In the genomic region with DNA sequence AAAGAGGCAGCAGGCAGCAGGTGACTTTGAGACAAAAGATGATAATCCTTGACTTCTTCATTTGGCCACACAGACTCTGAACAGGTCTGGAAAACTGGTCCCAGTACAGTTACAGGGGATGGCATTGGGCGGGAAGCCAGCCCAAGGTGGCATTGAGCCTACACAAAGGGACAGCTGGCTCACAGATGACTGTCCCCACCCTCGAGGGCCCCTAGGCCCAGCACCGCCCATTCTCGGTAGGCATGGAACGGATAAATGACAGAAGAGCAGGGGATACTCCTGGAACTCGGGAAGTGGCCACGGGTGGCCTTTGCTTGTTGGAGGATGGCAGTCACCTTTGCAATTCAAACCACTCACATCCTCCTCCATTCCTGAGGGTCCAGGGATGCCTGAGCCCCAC, we compare ENCODE assay signal across 9 mouse cellular contexts. TPM values are rescaled to one million over a fixed set of nuclear protein-coding genes. Genes with fewer than 3 reads are reported as not detected.
DNase-seq lines count a peak whose midpoint lies in the region; ATAC-seq and TF ChIP-seq lines count a peak whose summit lies in the region.
"Had no signal": no experiment of that assay in that cellular context is flagged by ENCODE, and none has a peak within 500 bp of the region (broad histone marks: within the 10 kb centered on the region; RNA-seq: fewer than 3 reads in every experiment).

No protein-coding gene starts in this region.

- peaks cover 53% of the 10 kb centered on the region for H3K36me3 ChIP-seq in heart, embryonic 13.5 days
- H3K36me3 ChIP-seq in hindbrain, embryonic 12.5 days: peaks cover 47% of the 10 kb centered on the region
- peaks cover 32% of the 10 kb centered on the region for H3K36me3 ChIP-seq in midbrain, embryonic 16.5 days (ENCODE audit: control insufficient read depth, insufficient read depth, low read length)

- WGBS in heart, embryonic 13.5 days: 27% methylated on average over 7 of the region's 7 CpGs
- 5% methylated on average over 7 of the region's 7 CpGs for WGBS in hindbrain, embryonic 12.5 days
- 3% methylated on average over 7 of the region's 7 CpGs for WGBS in midbrain, embryonic 16.5 days

- no peak for ATAC-seq in heart, embryonic 13.5 days (ENCODE audit: extremely low read depth, insufficient number of reproducible peaks, low FRiP score, low TSS enrichment)
- ATAC-seq in hindbrain, embryonic 12.5 days (ENCODE audit: low FRiP score): peak; percentile 24
- peak; percentile 4; the same call in 1 of the 2 replicates for ATAC-seq in midbrain, embryonic 16.5 days

- H3K4me1 ChIP-seq in heart, embryonic 13.5 days: peaks cover 48% of the 10 kb centered on the region
- peaks cover 50% of the 10 kb centered on the region for H3K4me1 ChIP-seq in hindbrain, embryonic 12.5 days
- peaks cover 35% of the 10 kb centered on the region for H3K4me1 ChIP-seq in midbrain, embryonic 16.5 days (ENCODE audit: control insufficient read depth, insufficient read depth, low read length)

- H3K4me3 ChIP-seq in heart, embryonic 13.5 days: peak overlapping the region; percentile 91
- H3K4me3 ChIP-seq in hindbrain, embryonic 12.5 days: peak overlapping the region; percentile 99
- H3K4me3 ChIP-seq in midbrain, embryonic 16.5 days (ENCODE audit: low read depth, low read length): peak overlapping the region; percentile 97

- TF ChIP-seq POLR2A in brain, embryonic 14.5 days (IDR thresholded peaks at IDR 0.05; ENCODE audit: borderline replicate concordance, extremely low read depth, insufficient read depth, insufficient read length, poor library complexity, severe bottlenecking): no peak

- H3K9ac ChIP-seq in heart, embryonic 13.5 days: peak overlapping the region; percentile 99
- peak overlapping the region; percentile 100 for H3K9ac ChIP-seq in hindbrain, embryonic 12.5 days
- H3K9ac ChIP-seq in midbrain, embryonic 16.5 days (ENCODE audit: low read depth, low read length): peak overlapping the region; percentile 100

- H3K4me2 ChIP-seq in heart, embryonic 13.5 days: peak overlapping the region; percentile 86
- H3K4me2 ChIP-seq in hindbrain, embryonic 12.5 days (replicated peaks): peak overlapping the region; percentile 91
- H3K4me2 ChIP-seq in midbrain, embryonic 16.5 days (ENCODE audit: low read length): peak overlapping the region; percentile 95

- no peaks in the 10 kb centered on the region for H3K27me3 ChIP-seq in heart, embryonic 13.5 days (replicated peaks)
- no peaks in the 10 kb centered on the region for H3K27me3 ChIP-seq in hindbrain, embryonic 12.5 days
- H3K27me3 ChIP-seq in midbrain, embryonic 16.5 days (ENCODE audit: control insufficient read depth, insufficient read depth, low read depth, low read length): no peaks in the 10 kb centered on the region

- no peak for TF ChIP-seq CTCF in brain, embryonic 14.5 days (IDR thresholded peaks at IDR 0.05; ENCODE audit: borderline replicate concordance, extremely low read depth, insufficient read depth, insufficient read length)

- DNase-seq in heart, adult 9 months (ENCODE audit: low spot score in 2 of 2): no peak
- DNase-seq in brain, embryonic 14.5 days (ENCODE audit: low read depth): peak; percentile 64
- DNase-seq in urinary bladder, postnatal 4 days (ENCODE audit: low spot score in 2 of 2): no peak
- DNase-seq in thymus, postnatal 10 days (ENCODE audit: low spot score in 2 of 2): no peak
- DNase-seq in gastrocnemius, postnatal 14 days: no peak

- H3K27ac ChIP-seq in heart, embryonic 13.5 days (replicated peaks): peak overlapping the region; percentile 88
- peak overlapping the region; percentile 98 for H3K27ac ChIP-seq in hindbrain, embryonic 12.5 days
- H3K27ac ChIP-seq in midbrain, embryonic 16.5 days (ENCODE audit: low read length): peak overlapping the region; percentile 98

- intact Hi-C loops in gastrocnemius, postnatal 14 days (cut with DNase I; ENCODE audit: low total_unique reads): no loop called here

- no peaks in the 10 kb centered on the region for H3K9me3 ChIP-seq in heart, embryonic 13.5 days
- no peaks in the 10 kb centered on the region for H3K9me3 ChIP-seq in hindbrain, embryonic 12.5 days (replicated peaks)
- no peaks in the 10 kb centered on the region for H3K9me3 ChIP-seq in midbrain, embryonic 16.5 days (replicated peaks; ENCODE audit: control insufficient read depth, low read length, poor library complexity, severe bottlenecking)

RNA-seq across cellular contexts. Expression of gene Mex3d, which starts 2.1 kb away (rescaled TPM):
- 3.8 and 4.5 TPM in 2 replicates for polyA plus RNA-seq in heart, embryonic 13.5 days (2015; fragmentation: Nextera tagmentation; extraction: Ambion mirVana)
- polyA plus RNA-seq in brain, embryonic 14.5 days (2012; rRNA removed): 112 and 115 TPM in 2 replicates
- 21.4 and 24.8 TPM in 2 replicates for polyA plus RNA-seq in hindbrain, embryonic 12.5 days (2016; fragmentation: Nextera tagmentation; extraction: Ambion mirVana)
- polyA plus RNA-seq in midbrain, embryonic 16.5 days (2015; fragmentation: Nextera tagmentation; extraction: Ambion mirVana): 13.6 and 15.0 TPM in 2 replicates
- total RNA-seq in gastrocnemius, postnatal 14 days (2021): 1 to 10 TPM; 5.2 to 6.0 TPM

RNA-seq across cellular contexts. Expression of gene Mbd3, which starts 14.0 kb away (rescaled TPM):
- 170 and 182 TPM in 2 replicates for polyA plus RNA-seq in heart, embryonic 13.5 days (2015; fragmentation: Nextera tagmentation; extraction: Ambion mirVana)
- 265 and 292 TPM in 2 replicates for polyA plus RNA-seq in brain, embryonic 14.5 days (2012; rRNA removed)
- polyA plus RNA-seq in hindbrain, embryonic 12.5 days (2016; fragmentation: Nextera tagmentation; extraction: Ambion mirVana): 275 and 296 TPM in 2 replicates
- 174 and 188 TPM in 2 replicates for polyA plus RNA-seq in midbrain, embryonic 16.5 days (2015; fragmentation: Nextera tagmentation; extraction: Ambion mirVana)
- 100 to 1,000 TPM in 1 of 2 experiments, 10 to 100 TPM in 1; 81.0 to 102 TPM for total RNA-seq in gastrocnemius, postnatal 14 days (2021)

RNA-seq across cellular contexts. Expression of gene Uqcr11, which starts 21.3 kb away (rescaled TPM):
- polyA plus RNA-seq in heart, embryonic 13.5 days (2015; fragmentation: Nextera tagmentation; extraction: Ambion mirVana): 1,246 and 1,505 TPM in 2 replicates
- polyA plus RNA-seq in brain, embryonic 14.5 days (2012; rRNA removed): 597 and 852 TPM in 2 replicates
- 312 and 406 TPM in 2 replicates for polyA plus RNA-seq in hindbrain, embryonic 12.5 days (2016; fragmentation: Nextera tagmentation; extraction: Ambion mirVana)
- 455 and 532 TPM in 2 replicates for polyA plus RNA-seq in midbrain, embryonic 16.5 days (2015; fragmentation: Nextera tagmentation; extraction: Ambion mirVana)
- 100 to 1,000 TPM; 793 to 884 TPM for total RNA-seq in gastrocnemius, postnatal 14 days (2021)

RNA-seq across cellular contexts. Expression of gene Plk5, which starts 29.1 kb away (rescaled TPM):
- not detected in 2 replicates for polyA plus RNA-seq in heart, embryonic 13.5 days (2015; fragmentation: Nextera tagmentation; extraction: Ambion mirVana)
- 3.9 and 4.7 TPM in 2 replicates for polyA plus RNA-seq in brain, embryonic 14.5 days (2012; rRNA removed)
- 0.35 and 0.50 TPM in 2 replicates for polyA plus RNA-seq in hindbrain, embryonic 12.5 days (2016; fragmentation: Nextera tagmentation; extraction: Ambion mirVana)
- polyA plus RNA-seq in midbrain, embryonic 16.5 days (2015; fragmentation: Nextera tagmentation; extraction: Ambion mirVana): 9.6 and 11.0 TPM in 2 replicates
- total RNA-seq in gastrocnemius, postnatal 14 days (2021): under 1 TPM; 0.12 to 0.13 TPM
- total RNA-seq: granulocyte monocyte progenitor cell, adult 5-6 weeks had no signal

RNA-seq across cellular contexts. Expression of gene Adamtsl5, which starts 37.1 kb away (rescaled TPM):
- polyA plus RNA-seq in heart, embryonic 13.5 days (2015; fragmentation: Nextera tagmentation; extraction: Ambion mirVana): 6.5 and 8.3 TPM in 2 replicates
- polyA plus RNA-seq in brain, embryonic 14.5 days (2012; rRNA removed): 1.4 and 1.5 TPM in 2 replicates
- 0.38 and 0.77 TPM in 2 replicates for polyA plus RNA-seq in hindbrain, embryonic 12.5 days (2016; fragmentation: Nextera tagmentation; extraction: Ambion mirVana)
- 0.38 and 0.40 TPM in 2 replicates for polyA plus RNA-seq in midbrain, embryonic 16.5 days (2015; fragmentation: Nextera tagmentation; extraction: Ambion mirVana)
- total RNA-seq in gastrocnemius, postnatal 14 days (2021): 10 to 100 TPM; 24.2 to 26.1 TPM
- total RNA-seq: granulocyte monocyte progenitor cell, adult 5-6 weeks had no signal
